Mouse (Mus musculus) heart, adult 2 months (tissue): Measurements from ENCODE around the gene Specc1. TPM values are rescaled to one million over a fixed set of nuclear protein-coding genes. Genes with fewer than 3 reads are reported as not detected.

Experiments
- DNase-seq, 2 experiments: peaks; one replicate each; pipeline ENCODE4 v3.0.0; 2021
- H3K27ac ChIP-seq: fragments of 200-600 bp; 2 replicates; pipeline ENCODE4 v1.8.1; 2022
- H3K27me3 ChIP-seq: fragments of 200-500 bp; 2 replicates; pipeline ENCODE4 v1.6.1; 2012; ENCODE audit warnings: mild to moderate bottlenecking, low read length, inconsistent platforms, mixed read lengths; ENCODE audit not compliant: control insufficient read depth, insufficient read depth
- H3K36me3 ChIP-seq: fragments of 200-500 bp; 2 replicates; pipeline ENCODE4 v1.6.1; 2012; ENCODE audit warnings: low read length, inconsistent platforms; ENCODE audit not compliant: control insufficient read depth, insufficient read depth
- H3K4me1 ChIP-seq: fragments of 200-500 bp; 2 replicates; pipeline ENCODE4 v1.6.1; 2011; ENCODE audit warnings: low read length; ENCODE audit not compliant: control insufficient read depth, insufficient read depth
- H3K4me3 ChIP-seq: fragments of 200-600 bp; 2 replicates; pipeline ENCODE4 v1.8.1; 2022
- H3K79me2 ChIP-seq: fragments of 200-500 bp; replicated peaks from 2 replicates; pipeline ENCODE4 v1.6.1; 2012; ENCODE audit warnings: mild to moderate bottlenecking, inconsistent platforms, low read length, moderate library complexity, mixed read lengths; ENCODE audit not compliant: control insufficient read depth, insufficient read depth
- H3K9ac ChIP-seq: fragments of 200-500 bp; 2 replicates; pipeline ENCODE4 v1.6.1; 2012; ENCODE audit warnings: low read depth, mild to moderate bottlenecking, control low read depth, inconsistent platforms, low read length, mixed read lengths
- CTCF ChIP-seq: fragments of 200-600 bp; IDR thresholded peaks from 2 replicates; pipeline ENCODE4 v1.8.1; 2022; ENCODE audit warnings: antibody characterized with exemption, mild to moderate bottlenecking, moderate library complexity
- EP300 ChIP-seq: fragments of 200-500 bp; IDR thresholded peaks from 2 replicates; pipeline ENCODE4 v1.6.1; 2011; ENCODE audit warnings: low read depth, low read length, control low read depth; ENCODE audit not compliant: insufficient read depth
- POLR2A ChIP-seq: fragments of 200-500 bp; IDR thresholded peaks from 2 replicates; pipeline ENCODE4 v1.6.1; 2011; ENCODE audit warnings: mild to moderate bottlenecking, low read depth, low read length, control low read depth; ENCODE audit not compliant: insufficient read depth
- WGBS: fragments of 180-500 bp; shearing (Covaris S2); methylation state at CpG from one replicate; pipeline ENCODE4 v1.1.7; 2018; 5-methylcytosine and 5-hydroxymethylcytosine counted together
- intact Hi-C: fragments of 180-260 bp; cut with DNase I; formaldehyde crosslinking; loops from one replicate; pipeline ENCODE4 v1.15.1; 2025
- polyA plus RNA-seq: library from polyadenylated mRNA; depleted of rRNA; stranded (reverse); fragments of >200 nt; gene quantifications from 2 replicates; pipeline ENCODE4 v1.2.3, GENCODE M21; 2012
- total RNA-seq, 2 experiments: library from RNA; stranded (reverse); gene quantifications; 2 replicates each; pipeline ENCODE4 v1.2.3; 2021

The Specc1 gene
- total and polyA plus RNA-seq, 3 experiments, result 3.5 to 21.6 (median 4.6) TPM

- TF ChIP-seq CTCF (0 out of 2 replicates have a peak, but pooled peaks have one; percentile 4), POLR2A (no peak), EP300 (0 out of 2 replicates have a peak, but pooled peaks have one; percentile 43)
- Histone ChIP-seq H3K4me3 (peak overlapping the region; percentile 74), H3K79me2 (no peaks in the 10 kb centered on the region), H3K27me3 (no peaks in the 10 kb centered on the region), H3K27ac (peak overlapping the region; percentile 61), H3K36me3 (no peaks in the 10 kb centered on the region), H3K4me1 (no peaks in the 10 kb centered on the region), H3K9ac (peak overlapping the region; percentile 73)
- intact Hi-C loops, result no loop called here
- WGBS, result 4% methylated on average over 34 of the region's 42 CpGs
- peak; percentile 92 to 98 for DNase-seq
Observed at GRCm38 (mm10) chr11:62076345-62077156, 120.0 kb downstream of the Specc1 start.

- peak overlapping the region; percentile 74 for H3K4me3 ChIP-seq
- intact Hi-C loops, result no loop called here
- WGBS, result 2% methylated on average over 48 of the region's 51 CpGs
- no peak for DNase-seq
- peak overlapping the region; percentile 73 for H3K9ac ChIP-seq
- no peaks in the 10 kb centered on the region for H3K4me1 ChIP-seq
- TF ChIP-seq POLR2A, result no peak
- no peak for TF ChIP-seq CTCF
- no peak for TF ChIP-seq EP300
- H3K79me2 ChIP-seq, result no peaks in the 10 kb centered on the region
- peak overlapping the region; percentile 61 for H3K27ac ChIP-seq
- no peaks in the 10 kb centered on the region for H3K36me3 ChIP-seq
- H3K27me3 ChIP-seq, result no peaks in the 10 kb centered on the region
Observed at GRCm38 (mm10) chr11:62077157-62077865, 120.7 kb downstream of the Specc1 start.

GRCm38 (mm10) chr11:62078371-62078770 lies 121.8 kb downstream of the Specc1 start:
- no peak for DNase-seq
- no peak overlapping the region for H3K9ac ChIP-seq
- TF ChIP-seq POLR2A (no peak), EP300 (no peak), CTCF (no peak)
- H3K27me3 ChIP-seq, result no peaks in the 10 kb centered on the region
- H3K36me3 ChIP-seq, result no peaks in the 10 kb centered on the region
- 89% methylated on average over 10 of the region's 10 CpGs for WGBS
- intact Hi-C loops, result no loop called here
- H3K79me2 ChIP-seq, result no peaks in the 10 kb centered on the region
- no peak overlapping the region for H3K27ac ChIP-seq
- H3K4me1 ChIP-seq, result no peaks in the 10 kb centered on the region
- H3K4me3 ChIP-seq, result no peak overlapping the region

GRCm38 (mm10) chr11:62079100-62079857 lies 122.7 kb downstream of the Specc1 start:
- H3K27me3 ChIP-seq, result no peaks in the 10 kb centered on the region
- H3K27ac ChIP-seq, result no peak overlapping the region
- intact Hi-C loops, result no loop called here
- no peak for DNase-seq
- WGBS, result 90% methylated on average over 8 of the region's 8 CpGs
- TF ChIP-seq EP300, result no peak
- no peak for TF ChIP-seq CTCF
- TF ChIP-seq POLR2A, result no peak
- H3K9ac ChIP-seq, result no peak overlapping the region
- H3K4me3 ChIP-seq, result no peak overlapping the region
- H3K36me3 ChIP-seq, result no peaks in the 10 kb centered on the region
- no peaks in the 10 kb centered on the region for H3K79me2 ChIP-seq
- H3K4me1 ChIP-seq, result no peaks in the 10 kb centered on the region

GRCm38 (mm10) chr11:62080476-62080875 lies 123.9 kb downstream of the Specc1 start:
- H3K79me2 ChIP-seq, result no peaks in the 10 kb centered on the region
- H3K27ac ChIP-seq, result no peak overlapping the region
- no peak overlapping the region for H3K4me3 ChIP-seq
- 70% methylated on average over 2 of the region's 2 CpGs for WGBS
- no peak overlapping the region for H3K9ac ChIP-seq
- H3K4me1 ChIP-seq, result no peaks in the 10 kb centered on the region
- no peak for DNase-seq
- intact Hi-C loops, result no loop called here
- H3K36me3 ChIP-seq, result no peaks in the 10 kb centered on the region
- H3K27me3 ChIP-seq, result no peaks in the 10 kb centered on the region
- no peak for TF ChIP-seq CTCF
- TF ChIP-seq EP300, result no peak
- no peak for TF ChIP-seq POLR2A
